Mouse (Mus musculus) common myeloid progenitor, adult 5-6 weeks (primary cell): ENCODE measurements around the gene Hspa8. TPM values are rescaled to one million over a fixed set of nuclear protein-coding genes. Genes with fewer than 3 reads are reported as not detected.
"Not testable (repeated sequence)": the region's sequence is repeated elsewhere in the genome, so short reads cannot be mapped to it uniquely, and the experiment has no call there.

ENCODE experiments used
- ATAC-seq: replicated peaks from 2 replicates; pipeline ENCODE4 v1.8.0; 2016; ENCODE audit warnings: low read depth, mild to moderate bottlenecking, moderate TSS enrichment, inconsistent platforms; ENCODE audit not compliant: poor library complexity, severe bottlenecking
- total RNA-seq: library from RNA; stranded (forward); fragments of 200-1000, 187-1606 nt; gene quantifications from 2 replicates; pipeline ENCODE4 v1.2.3, GENCODE M21; 2017

Gene Hspa8
- total RNA-seq, 1 experiment from 2014 or later: 4,616 TPM

- ATAC-seq: peak; percentile 87
These were observed 17.0 kb upstream of the Hspa8 start for GRCm38 (mm10) chr9:40783641-40784373.

DNA sequence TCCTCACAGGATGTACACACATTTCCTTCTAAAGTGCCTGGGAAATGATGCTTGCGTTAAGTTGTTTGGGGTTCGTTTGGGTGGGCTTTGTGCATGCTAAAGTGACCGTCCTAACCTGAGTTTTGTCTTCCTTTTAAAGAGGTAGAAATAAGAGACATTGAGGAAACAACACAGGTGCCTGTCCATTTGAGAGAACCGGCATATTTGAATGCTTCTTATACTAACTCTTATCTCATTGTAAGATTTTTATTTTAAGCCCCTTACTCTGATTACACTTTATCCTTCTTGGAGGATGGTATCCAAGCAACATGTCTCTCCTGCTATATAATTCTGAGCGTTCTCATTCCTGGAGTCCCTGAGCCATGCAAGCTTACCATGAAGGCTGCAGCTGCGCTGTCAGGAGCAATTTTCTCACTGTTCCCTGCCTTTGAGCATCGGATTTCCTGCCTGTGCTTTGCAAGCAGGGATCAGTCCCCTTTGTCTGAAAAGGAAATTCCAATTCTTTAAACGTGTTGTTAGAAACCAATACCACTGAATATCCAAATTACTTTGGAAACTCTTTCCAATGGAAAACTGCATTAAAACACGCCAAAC lies 16.3 kb upstream of the Hspa8 start:
- no peak for ATAC-seq

GRCm38 (mm10) chr9:40785452-40785851 lies 15.3 kb upstream of the Hspa8 start:
- ATAC-seq: no peak

DNA sequence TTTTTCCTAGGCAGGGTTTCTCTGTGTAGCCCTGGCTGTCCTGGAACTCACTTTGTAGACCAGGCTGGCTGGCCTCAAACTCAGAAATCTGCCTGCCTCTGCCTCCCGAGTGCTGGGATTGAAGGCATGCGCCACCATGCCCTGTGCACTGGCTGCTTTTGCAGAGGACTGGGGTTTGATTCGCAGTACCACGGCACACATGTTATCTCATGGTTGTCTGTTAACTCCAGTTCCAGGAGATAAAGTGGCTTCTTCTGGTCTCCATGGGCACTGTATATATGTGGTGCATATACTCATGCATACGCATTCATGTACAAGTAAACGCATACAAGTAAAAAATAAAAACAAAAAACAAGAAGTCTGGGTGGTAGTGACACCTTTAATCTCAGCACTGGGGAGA lies 14.0 kb upstream of the Hspa8 start:
- not testable (repeated sequence) for ATAC-seq

- ATAC-seq: no peak
These were observed 8.7 kb upstream of the Hspa8 start for GRCm38 (mm10) chr9:40791864-40792633.

- ATAC-seq: no peak
These were observed 7.2 kb upstream of the Hspa8 start for GRCm38 (mm10) chr9:40793581-40793980.

DNA sequence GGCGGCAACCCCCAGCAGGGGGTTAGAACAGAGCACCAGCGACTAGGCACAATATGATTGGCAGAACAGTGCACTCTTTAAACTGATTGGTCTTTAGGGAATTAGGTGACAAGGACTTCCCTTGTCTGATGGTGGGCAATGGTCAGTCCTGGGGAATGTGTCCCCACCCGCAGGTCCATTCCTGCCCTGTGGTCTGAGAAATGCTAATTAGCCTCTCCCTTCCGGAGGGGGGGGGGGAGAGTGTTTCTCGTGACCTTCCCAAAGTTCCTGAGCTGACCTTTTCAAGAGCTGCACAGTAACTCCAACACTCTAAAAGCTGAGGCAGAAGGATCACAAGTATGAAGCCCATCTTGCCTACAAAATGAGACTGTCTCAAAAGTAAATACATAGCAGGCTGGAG lies 6.5 kb upstream of the Hspa8 start:
- ATAC-seq: no peak

DNA sequence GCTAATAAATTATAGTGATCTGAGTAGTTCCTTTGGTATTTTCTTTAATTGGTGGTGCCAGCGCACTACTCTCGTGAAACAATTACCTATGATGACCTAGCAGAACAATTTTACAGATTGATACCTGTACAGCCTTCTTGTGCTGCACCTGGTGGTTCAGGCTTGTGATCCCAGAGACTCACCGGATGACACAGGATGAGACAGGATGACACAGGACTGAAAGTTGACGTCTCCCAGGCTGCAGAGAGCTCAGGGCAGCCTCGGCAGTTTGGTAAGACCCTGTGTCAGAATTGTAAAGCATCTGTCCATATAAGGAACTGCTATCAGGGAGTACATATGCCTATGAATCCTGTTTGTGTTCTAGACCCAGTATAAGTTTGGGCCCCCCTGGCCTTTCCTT lies 5.9 kb upstream of the Hspa8 start:
- no peak for ATAC-seq

DNA sequence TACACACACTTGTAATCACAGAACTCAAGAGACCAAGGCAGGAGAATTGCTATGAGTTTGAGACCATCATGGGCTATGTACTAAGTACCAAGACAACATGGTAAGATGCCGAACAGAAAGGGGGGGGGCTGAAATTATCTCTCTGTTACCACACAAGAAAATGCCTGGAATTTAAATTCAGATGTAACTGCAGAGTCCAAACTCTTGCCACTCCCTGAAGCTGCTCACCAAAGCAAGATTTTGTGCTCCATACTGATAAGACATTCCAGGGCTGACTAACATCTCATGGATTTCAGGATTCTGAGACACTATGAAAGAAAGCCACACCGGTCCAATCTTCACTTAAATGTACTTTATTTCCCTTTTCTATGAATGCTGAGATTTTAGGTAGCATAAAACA lies 5.2 kb upstream of the Hspa8 start:
- ATAC-seq: no peak

- no peak for ATAC-seq
These were observed 4.7 kb upstream of the Hspa8 start for GRCm38 (mm10) chr9:40796054-40796453.

DNA sequence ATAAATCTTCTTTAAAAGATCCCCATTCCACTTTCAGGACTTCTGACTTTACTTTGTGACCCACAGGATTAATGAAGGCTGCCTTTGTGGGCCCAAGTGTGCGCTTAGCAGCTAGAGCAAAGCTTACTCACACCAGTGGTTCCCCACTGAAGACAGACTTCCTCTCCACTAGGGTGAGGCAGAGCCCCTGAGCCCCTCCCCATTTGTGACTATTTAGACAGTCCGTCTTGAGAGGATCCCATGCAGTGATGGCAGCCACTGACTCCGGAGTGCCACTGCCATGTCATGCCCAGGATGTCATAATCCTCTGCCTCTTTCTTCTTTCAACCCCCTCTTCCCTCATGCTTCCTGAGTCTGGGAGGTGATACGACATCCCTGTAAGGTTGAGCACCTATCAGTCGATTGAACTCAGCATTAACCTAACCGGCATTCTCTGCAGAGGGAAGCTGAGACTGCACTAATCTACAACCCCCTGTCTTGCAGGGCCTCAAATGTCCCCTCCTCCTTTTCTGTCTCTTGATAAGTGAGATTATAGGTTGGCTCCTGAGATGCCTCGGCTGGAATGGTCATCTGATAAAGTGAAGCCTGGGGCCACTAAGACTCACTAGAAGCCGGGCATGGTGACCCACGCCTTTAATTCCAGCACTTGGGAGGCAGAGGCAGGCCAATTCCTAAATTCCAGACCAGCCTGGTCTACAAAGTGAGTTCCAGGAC lies 2.4 kb upstream of the Hspa8 start:
- ATAC-seq: no peak

DNA sequence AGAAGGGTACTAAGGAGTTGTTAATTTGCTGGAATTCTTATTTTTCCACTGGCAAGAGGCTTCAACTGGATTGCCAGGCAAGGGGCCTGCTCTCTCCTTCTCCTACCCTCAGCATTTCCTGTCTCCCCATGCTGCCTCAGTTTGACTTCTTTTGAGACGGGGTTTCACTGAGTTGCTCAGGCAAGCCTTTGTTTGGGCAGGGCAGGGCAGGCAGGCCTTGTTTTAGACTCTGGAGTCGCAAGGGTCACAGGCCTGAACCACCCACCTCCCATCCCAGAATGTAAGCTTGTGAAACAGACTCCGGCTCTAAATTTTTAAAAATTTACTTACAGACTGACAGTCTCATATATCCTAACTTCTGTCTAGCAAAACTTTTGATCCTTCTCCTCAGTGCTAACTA lies 1.7 kb upstream of the Hspa8 start:
- no peak for ATAC-seq

DNA sequence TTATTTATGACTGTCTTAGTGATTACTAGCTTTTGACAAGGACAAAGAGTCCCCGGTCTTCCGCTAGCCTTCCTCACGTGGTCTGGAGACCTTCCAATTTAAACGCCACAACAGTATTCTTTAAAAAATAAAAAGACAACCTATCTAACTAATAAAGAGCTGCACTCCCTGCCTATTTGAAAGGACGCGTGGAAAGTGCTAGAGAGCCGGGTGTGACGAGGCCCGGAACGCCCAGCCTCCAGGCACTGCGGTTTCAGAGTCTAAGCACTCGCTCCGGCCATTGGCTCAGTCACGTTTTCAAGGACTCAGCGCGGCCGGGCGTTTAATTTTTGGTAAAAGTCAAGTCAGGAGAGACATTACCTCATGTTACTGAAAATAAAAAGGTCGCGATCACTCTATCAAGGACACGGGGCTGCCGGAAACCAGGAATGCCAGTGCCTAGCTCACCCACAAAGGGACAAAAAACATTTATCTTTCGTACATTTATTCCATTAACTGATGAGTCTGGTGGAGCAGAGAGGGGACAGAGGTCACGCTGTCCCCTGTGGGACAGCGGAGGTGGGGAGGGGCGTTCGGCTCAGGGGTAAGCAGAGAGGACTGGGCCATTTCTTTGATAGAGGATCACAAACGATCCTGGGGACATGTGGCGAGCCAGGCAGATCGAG lies 815 bp upstream of the Hspa8 start:
- ATAC-seq: peak; percentile 46

DNA sequence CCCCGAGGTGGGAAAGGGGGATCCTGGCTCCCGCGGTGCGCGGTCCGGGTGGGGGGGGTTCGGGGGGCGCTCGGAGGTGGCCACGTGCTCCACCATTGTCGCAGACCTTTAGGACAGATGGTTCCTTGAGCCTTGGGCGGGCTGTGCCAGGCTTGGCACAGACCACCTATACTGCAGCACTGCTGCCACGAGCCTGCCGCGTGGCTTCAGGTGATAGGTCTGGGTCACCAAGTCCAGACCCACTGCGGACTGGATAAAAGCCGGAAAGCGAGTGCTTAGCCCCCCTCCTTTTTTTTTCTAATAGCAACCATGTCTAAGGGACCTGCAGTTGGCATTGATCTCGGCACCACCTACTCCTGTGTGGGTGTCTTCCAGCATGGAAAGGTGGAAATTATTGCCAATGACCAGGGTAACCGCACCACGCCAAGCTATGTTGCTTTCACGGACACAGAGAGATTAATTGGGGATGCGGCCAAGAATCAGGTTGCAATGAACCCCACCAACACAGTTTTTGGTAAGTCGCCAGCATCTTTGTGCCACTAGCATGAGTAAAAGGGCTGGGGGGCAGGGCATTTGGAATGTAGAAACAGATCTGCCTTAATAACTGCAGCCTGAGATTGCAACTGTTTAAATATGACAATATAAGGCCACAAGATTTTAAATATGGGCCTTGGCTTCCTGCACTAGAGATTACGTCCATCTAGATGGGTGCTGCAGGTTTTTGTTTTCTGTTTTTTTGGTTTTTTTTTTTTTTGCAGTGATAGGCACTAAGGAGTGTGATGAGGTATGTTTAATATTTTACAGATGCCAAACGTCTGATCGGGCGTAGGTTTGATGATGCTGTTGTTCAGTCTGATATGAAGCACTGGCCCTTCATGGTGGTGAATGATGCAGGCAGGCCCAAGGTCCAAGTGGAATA lies 1.1 kb downstream of the Hspa8 start:
- peak; percentile 12 for ATAC-seq

- not testable (repeated sequence) for ATAC-seq
These were observed 1.7 kb downstream of the Hspa8 start for GRCm38 (mm10) chr9:40802533-40802875.

GRCm38 (mm10) chr9:40804576-40804975 lies 3.8 kb downstream of the Hspa8 start:
- ATAC-seq: not testable (repeated sequence)

GRCm38 (mm10) chr9:40805263-40805662 lies 4.5 kb downstream of the Hspa8 start:
- no peak for ATAC-seq

GRCm38 (mm10) chr9:40806440-40807288 lies 5.9 kb downstream of the Hspa8 start:
- peak; percentile 6; the same call in 1 of the 2 replicates for ATAC-seq
